Mouse (Mus musculus): ENCODE measurements around the gene Mpp4.

DNA sequence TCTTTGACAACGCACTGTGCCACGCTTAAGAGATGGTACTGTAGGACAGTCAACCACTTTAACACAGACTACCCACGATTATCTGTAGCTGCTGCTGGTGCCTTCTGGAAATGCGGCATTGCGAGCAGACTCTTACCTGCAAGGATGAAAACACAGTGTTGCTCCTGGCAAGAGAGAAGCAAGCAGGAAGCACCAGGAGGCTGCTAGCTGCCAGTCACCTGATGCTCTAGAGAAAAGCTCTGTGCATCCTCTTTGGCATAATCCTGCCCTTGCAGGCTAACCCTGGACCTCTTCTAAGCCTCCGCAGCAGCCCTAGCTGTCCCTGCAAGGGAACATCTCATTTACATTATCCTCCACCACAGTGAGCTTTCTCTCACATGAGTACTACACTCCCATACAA is 1.8 kb downstream of the Mpp4 start:
- no peak for TF ChIP-seq CTCF (IDR thresholded peaks at IDR 0.05; ENCODE audit: insufficient read depth, low read length)
- TF ChIP-seq POLR2A (IDR thresholded peaks at IDR 0.05; ENCODE audit: borderline replicate concordance, extremely low read depth, low read depth, low read length), result no peak

All from lung, adult 2 months (tissue).